Mouse (Mus musculus): ENCODE measurements around the gene Pidd1. TPM values are rescaled to one million over a fixed set of nuclear protein-coding genes. Genes with fewer than 3 reads are reported as not detected.

Gene Pidd1
- polyA plus RNA-seq, 1 experiment from 2014 or later = 15.0 TPM

DNA sequence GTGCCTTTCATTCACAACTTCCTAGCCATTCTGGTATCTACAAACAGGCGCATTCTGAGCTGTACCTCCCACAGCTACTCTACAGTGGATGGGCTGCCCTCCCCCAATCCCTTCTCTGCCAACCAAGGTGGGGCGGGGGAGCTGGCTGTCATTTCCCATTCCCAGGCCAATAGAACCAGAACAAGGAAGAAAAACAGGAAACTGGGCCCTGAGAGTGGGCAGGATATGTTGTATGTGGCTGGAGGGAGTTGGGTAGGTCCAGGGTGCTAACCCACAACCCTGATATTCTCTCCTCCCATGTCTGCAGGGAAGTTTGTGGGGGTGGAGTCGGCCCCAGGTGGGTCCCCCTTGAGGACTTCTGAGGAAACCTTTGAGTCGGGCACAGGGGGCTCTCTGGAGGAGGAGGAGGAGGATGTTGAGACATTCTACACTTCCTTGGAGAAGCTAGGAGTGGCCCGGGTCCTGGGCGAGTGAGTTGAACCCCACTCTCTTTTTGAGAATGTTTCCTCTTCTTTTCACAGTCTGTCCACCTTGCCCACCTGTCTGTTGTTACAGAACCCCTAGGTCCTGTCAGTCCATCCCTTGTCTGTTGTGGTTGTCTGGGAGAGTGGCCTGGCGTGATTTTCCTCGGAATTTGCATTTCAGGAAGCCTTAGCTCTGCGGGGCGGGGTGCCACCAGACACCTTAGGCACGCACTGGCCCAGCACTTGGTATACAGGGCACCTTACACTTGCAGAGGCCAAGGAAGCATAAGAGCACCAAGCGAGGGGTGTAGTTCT lies 20.2 kb upstream of the Pidd1 start:
- peaks cover 42% of the 10 kb centered on the region for H3K4me1 ChIP-seq
- ATAC-seq (ENCODE audit: insufficient number of reproducible peaks, insufficient read depth, low FRiP score, low TSS enrichment) = no peak
- H3K9me3 ChIP-seq = no peaks in the 10 kb centered on the region
- 24% methylated on average over 12 of the region's 12 CpGs for WGBS
- H3K4me2 ChIP-seq (replicated peaks) = peak overlapping the region; percentile 44
- peak overlapping the region; percentile 20; the same call in 1 of the 2 replicates for H3K4me3 ChIP-seq
- H3K27ac ChIP-seq = 0 out of 2 replicates have a peak overlapping the region, but pooled peaks have one; percentile 36
- no peaks in the 10 kb centered on the region for H3K36me3 ChIP-seq
- H3K27me3 ChIP-seq = peaks cover 72% of the 10 kb centered on the region
- peak overlapping the region; percentile 43; the same call in 1 of the 2 replicates for H3K9ac ChIP-seq

DNA sequence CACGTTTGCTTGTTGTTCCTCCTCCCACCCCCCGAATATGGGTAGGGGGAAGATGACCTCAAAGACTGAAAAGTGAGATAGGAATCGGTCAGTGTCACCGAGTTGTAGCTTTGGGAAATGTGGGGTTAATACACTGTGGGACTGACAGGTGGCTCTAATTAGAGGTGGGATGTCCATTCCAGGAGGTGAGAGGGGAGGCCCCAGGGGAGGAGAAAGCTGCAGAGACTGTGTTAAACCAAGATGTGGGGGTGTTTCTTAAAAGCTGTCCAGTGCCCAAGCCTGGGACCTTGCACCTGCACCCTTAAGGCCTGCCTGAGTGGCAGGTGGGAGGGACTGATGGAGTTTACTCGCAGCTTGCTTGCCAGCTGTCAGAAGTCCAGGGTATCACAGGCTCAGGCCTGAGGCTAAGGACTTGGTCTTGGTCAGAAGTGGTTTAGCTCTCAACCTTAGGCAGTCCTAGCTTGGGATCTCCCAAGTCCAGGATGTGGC lies 18.6 kb upstream of the Pidd1 start:
- H3K4me1 ChIP-seq = peaks cover 32% of the 10 kb centered on the region
- H3K27ac ChIP-seq = no peak overlapping the region
- peak overlapping the region; percentile 41; the same call in 1 of the 2 replicates for H3K9ac ChIP-seq
- H3K4me3 ChIP-seq = no peak overlapping the region
- H3K9me3 ChIP-seq = no peaks in the 10 kb centered on the region
- no peak for ATAC-seq (ENCODE audit: insufficient number of reproducible peaks, insufficient read depth, low FRiP score, low TSS enrichment)
- H3K27me3 ChIP-seq = peaks cover 81% of the 10 kb centered on the region
- no peaks in the 10 kb centered on the region for H3K36me3 ChIP-seq
- H3K4me2 ChIP-seq (replicated peaks) = peak overlapping the region; percentile 61
- WGBS = 7% methylated on average over 5 of the region's 5 CpGs

DNA sequence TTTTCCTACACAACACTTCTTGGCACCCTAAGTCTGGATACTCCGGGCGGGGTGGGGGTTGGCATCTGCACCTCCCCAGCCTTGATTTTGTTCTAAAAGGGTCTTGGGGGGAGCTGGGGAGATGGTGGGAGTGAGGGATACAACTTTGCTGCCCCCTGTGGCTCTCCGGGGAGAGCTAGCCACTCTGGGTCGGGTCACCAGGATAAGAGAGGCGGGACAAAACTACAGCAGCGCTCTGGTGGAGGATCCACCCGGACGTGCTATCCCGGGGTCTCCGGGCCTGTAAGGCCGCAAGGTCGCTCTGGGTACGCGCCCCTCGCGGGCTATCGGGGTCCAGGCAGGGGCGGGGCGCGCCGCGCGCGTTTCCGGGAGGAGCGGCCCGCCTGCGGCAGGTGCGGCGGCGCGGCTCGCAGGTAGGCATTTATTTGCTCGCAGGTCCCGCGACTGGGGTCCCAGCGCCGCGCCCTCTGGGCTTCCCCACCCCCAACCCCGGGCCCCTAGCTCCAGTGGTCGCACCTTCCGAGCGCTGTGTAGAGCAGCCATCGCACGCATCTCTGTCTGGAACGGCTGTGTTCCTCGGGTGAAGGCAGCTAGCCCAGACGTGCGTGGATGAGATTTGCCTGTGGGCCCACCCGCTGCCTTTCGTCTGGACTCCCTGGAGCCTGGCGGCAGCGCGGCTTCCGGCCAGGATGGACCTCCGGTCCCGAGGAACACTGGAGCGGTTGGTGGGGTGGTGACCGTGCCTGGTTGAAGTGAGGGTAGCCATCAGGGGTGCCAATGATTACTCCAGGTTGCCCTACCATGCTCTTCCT lies 17.9 kb upstream of the Pidd1 start:
- Histone ChIP-seq H3K36me3 (no peaks in the 10 kb centered on the region), H3K4me2 (replicated peaks) (peak overlapping the region; percentile 61), H3K27ac (no peak overlapping the region), H3K4me1 (peaks cover 32% of the 10 kb centered on the region), H3K4me3 (peak overlapping the region; percentile 35), H3K9me3 (no peaks in the 10 kb centered on the region), H3K9ac (peak overlapping the region; percentile 41; the same call in 1 of the 2 replicates), H3K27me3 (peaks cover 86% of the 10 kb centered on the region)
- 2% methylated on average over 59 of the region's 59 CpGs for WGBS
- no peak for ATAC-seq (ENCODE audit: insufficient number of reproducible peaks, insufficient read depth, low FRiP score, low TSS enrichment)

DNA sequence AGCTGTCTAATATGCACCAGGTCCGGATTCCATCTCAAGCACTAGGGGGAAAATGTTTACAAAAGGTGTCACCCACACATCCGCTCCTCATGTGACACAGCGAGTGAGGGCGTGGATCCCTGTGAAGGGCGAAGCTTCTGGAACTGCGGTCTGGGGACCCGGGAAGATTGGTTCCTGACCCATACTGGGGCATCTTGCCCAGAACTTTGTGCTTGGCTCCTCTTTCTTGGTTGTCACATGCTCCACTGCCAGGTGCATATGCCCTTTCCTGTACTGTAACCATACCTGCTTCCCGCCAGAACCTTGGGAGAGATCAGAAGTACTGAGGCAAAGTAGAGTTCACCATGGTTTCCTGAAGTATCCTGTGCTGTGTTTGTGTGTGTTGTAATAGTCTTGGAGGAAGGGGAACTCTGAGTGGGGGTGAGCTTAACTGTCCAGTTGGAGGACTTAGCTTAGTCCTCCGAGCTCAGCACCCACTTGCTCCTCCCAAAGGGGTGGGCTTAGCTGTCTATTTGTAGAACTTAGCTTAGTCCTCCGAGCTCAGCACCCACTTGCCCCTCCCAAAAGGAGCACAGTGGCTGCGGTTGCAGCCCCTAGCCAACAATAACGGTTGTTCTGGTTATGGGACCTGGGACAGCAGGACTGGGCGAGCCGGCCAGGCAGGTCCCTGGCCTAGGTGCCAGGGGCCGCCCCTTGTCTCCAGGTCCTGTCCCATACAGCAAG lies 16.7 kb upstream of the Pidd1 start, which contains the start of gene Cracr2b:
Gene Cracr2b, plus strand, starts transcription at position 704 of the 723 bp plus-strand sequence.
- no peak within 1 kb of the TSS for H3K27ac ChIP-seq
- ATAC-seq (ENCODE audit: insufficient number of reproducible peaks, insufficient read depth, low FRiP score, low TSS enrichment) = no peak
- H3K27me3 ChIP-seq = peaks cover 80% of the 10 kb centered on the region
- peaks cover 39% of the 10 kb centered on the region for H3K4me1 ChIP-seq
- peak within 1 kb of the TSS; percentile 35 for H3K4me3 ChIP-seq
- no peaks in the 10 kb centered on the region for H3K36me3 ChIP-seq
- H3K4me2 ChIP-seq (replicated peaks) = peak within 1 kb of the TSS; percentile 61
- H3K9me3 ChIP-seq = no peaks in the 10 kb centered on the region
- 61% methylated on average over 15 of the region's 15 CpGs for WGBS
- peak within 1 kb of the TSS; percentile 41; the same call in 1 of the 2 replicates for H3K9ac ChIP-seq

DNA sequence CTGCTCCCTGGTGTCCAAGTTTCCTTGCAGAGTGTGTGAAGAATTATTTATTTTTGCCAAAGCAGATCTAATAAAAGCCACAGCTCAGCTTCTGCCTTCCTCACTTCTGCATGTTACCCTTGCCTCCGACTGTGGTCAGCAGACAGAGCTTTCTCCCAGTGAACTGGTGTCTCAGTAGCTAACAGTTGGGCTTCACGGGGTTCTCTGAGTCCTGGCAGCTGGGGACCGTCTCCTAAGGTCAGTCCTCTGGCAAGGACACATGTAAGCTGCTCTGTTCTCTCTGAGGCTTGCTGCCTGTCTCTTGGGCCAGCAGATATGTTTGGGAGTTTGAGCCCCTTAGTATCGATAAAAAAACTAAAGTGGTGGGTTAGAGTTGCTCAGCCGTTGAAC lies 16.2 kb upstream of the Pidd1 start:
- Histone ChIP-seq H3K36me3 (no peaks in the 10 kb centered on the region), H3K27ac (no peak overlapping the region), H3K9me3 (no peaks in the 10 kb centered on the region), H3K9ac (no peak overlapping the region), H3K4me1 (peaks cover 37% of the 10 kb centered on the region), H3K4me2 (replicated peaks) (no peak overlapping the region), H3K4me3 (no peak overlapping the region), H3K27me3 (peaks cover 74% of the 10 kb centered on the region)
- ATAC-seq (ENCODE audit: insufficient number of reproducible peaks, insufficient read depth, low FRiP score, low TSS enrichment) = no peak
- WGBS = 67% methylated on average over 5 of the region's 5 CpGs

DNA sequence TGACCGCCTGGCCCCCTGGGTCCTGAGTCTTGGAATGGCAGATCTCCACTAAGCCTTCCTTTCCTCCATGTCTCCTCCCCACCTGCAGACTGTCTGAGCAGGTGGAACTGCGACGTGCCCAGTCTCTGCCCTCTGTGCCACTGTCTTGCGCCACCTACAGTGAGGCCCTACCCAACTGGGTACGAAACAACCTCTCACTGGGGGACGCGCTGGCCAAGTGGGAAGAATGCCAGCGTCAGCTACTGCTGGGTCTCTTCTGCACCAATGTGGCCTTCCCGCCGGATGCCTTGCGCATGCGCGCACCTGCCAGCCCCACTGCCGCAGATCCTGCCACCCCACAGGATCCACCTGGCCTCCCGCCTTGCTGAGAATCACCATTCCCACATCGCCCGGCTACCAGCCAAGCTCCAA lies 15.5 kb upstream of the Pidd1 start:
- Histone ChIP-seq H3K9ac (no peak overlapping the region), H3K4me1 (peaks cover 30% of the 10 kb centered on the region), H3K36me3 (no peaks in the 10 kb centered on the region), H3K4me3 (no peak overlapping the region), H3K9me3 (no peaks in the 10 kb centered on the region), H3K4me2 (replicated peaks) (no peak overlapping the region), H3K27ac (no peak overlapping the region), H3K27me3 (peaks cover 67% of the 10 kb centered on the region)
- WGBS = 87% methylated on average over 17 of the region's 17 CpGs
- no peak for ATAC-seq (ENCODE audit: insufficient number of reproducible peaks, insufficient read depth, low FRiP score, low TSS enrichment)

DNA sequence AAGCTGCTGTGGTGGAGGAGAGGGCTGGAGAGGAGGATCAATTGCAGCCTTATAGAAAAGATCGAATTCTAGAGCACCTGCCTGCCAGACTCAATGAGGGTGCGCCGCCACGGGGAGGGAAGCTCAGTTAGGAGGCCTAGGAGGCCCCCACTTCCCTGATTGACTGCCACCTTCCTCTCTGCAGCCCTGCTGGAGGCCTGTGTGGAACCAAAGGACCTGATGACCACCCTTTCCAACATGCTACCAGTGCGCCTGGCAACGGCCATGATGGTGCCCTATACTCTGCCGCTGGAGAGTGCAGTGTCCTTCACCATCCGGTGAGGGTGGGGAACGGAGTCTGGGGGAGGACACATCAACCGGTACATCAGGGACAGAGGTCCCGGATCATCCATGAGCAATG lies 14.8 kb upstream of the Pidd1 start:
- Histone ChIP-seq H3K36me3 (no peaks in the 10 kb centered on the region), H3K4me1 (peaks cover 26% of the 10 kb centered on the region), H3K27ac (no peak overlapping the region), H3K4me3 (no peak overlapping the region), H3K9me3 (no peaks in the 10 kb centered on the region), H3K27me3 (peaks cover 61% of the 10 kb centered on the region), H3K9ac (no peak overlapping the region), H3K4me2 (replicated peaks) (no peak overlapping the region)
- ATAC-seq (ENCODE audit: insufficient number of reproducible peaks, insufficient read depth, low FRiP score, low TSS enrichment) = no peak
- WGBS = 92% methylated on average over 11 of the region's 11 CpGs

DNA sequence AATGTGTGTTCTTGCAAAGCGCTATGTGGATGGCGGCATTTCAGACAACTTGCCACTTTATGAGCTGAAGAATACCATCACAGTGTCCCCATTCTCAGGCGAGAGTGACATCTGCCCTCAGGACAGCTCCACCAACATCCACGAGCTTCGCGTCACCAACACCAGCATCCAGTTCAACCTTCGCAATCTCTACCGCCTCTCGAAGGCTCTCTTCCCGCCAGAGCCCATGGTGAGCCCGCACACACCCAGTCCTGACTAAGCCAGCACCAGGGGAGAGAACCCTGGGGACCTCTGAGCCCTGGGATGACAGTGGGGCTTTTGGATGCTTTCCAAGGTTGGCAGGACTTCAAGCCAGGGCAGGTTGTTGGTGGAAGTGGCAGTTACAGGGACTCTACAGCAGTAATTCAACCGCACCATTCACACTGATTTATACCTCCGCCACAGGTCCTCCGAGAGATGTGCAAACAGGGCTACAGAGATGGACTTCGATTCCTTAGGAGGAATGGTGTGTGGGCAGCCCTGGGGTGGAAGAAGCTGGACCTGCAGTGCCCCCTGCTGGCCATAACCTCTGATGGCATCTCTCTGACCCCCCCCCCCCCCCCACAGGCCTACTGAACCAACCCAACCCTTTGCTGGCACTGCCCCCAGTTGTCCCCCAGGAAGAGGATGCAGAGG lies 14.3 kb upstream of the Pidd1 start:
- H3K9ac ChIP-seq = no peak overlapping the region
- H3K4me2 ChIP-seq (replicated peaks) = no peak overlapping the region
- H3K9me3 ChIP-seq = no peaks in the 10 kb centered on the region
- no peak overlapping the region for H3K27ac ChIP-seq
- no peak for ATAC-seq (ENCODE audit: insufficient number of reproducible peaks, insufficient read depth, low FRiP score, low TSS enrichment)
- peaks cover 56% of the 10 kb centered on the region for H3K27me3 ChIP-seq
- H3K36me3 ChIP-seq = no peaks in the 10 kb centered on the region
- peaks cover 25% of the 10 kb centered on the region for H3K4me1 ChIP-seq
- 71% methylated on average over 15 of the region's 15 CpGs for WGBS
- H3K4me3 ChIP-seq = no peak overlapping the region

DNA sequence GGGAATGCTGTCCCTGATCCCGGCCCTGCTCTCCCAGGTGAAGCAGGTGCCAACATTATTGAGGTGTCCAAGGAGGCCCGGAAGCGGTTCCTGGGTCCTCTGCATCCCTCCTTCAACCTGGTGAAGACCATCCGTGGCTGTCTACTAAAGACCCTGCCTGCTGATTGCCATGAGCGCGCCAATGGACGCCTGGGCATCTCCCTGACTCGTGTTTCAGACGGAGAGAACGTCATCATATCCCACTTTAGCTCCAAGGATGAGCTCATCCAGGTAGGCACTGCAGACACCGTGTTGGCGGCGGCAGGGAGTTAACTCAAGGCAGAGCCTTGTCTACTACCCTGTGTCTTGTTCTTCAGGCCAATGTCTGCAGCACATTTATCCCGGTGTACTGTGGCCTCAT lies 13.4 kb upstream of the Pidd1 start:
- no peak overlapping the region for H3K9ac ChIP-seq
- peaks cover 47% of the 10 kb centered on the region for H3K27me3 ChIP-seq
- WGBS = 90% methylated on average over 14 of the region's 14 CpGs
- no peak overlapping the region for H3K4me3 ChIP-seq
- peaks cover 22% of the 10 kb centered on the region for H3K4me1 ChIP-seq
- H3K27ac ChIP-seq = no peak overlapping the region
- no peak for ATAC-seq (ENCODE audit: insufficient number of reproducible peaks, insufficient read depth, low FRiP score, low TSS enrichment)
- no peak overlapping the region for H3K4me2 ChIP-seq (replicated peaks)
- no peaks in the 10 kb centered on the region for H3K9me3 ChIP-seq
- H3K36me3 ChIP-seq = peaks cover 2% of the 10 kb centered on the region

DNA sequence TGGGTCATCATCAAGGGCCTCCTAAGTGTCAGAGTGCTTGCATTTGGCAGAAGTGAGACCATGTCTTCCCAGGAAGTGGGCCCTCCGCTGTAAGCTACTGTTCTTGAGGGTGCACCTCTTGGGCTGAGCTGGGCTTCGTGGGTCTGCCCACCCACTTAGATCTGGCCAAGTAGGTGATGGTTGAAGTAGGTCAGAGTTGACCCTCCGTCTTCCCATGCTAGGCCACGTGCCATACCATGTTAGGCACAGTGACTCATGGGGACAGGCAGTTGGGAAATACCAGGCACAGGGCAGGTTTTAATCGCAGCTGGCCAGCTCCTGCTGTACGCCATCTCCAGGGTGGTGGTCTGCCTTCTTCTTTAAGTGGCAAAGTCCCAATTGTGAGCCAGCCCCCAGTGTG lies 12.9 kb upstream of the Pidd1 start:
- H3K4me3 ChIP-seq = no peak overlapping the region
- no peak overlapping the region for H3K9ac ChIP-seq
- H3K9me3 ChIP-seq = no peaks in the 10 kb centered on the region
- H3K27ac ChIP-seq = no peak overlapping the region
- 86% methylated on average over 6 of the region's 6 CpGs for WGBS
- H3K4me1 ChIP-seq = peaks cover 17% of the 10 kb centered on the region
- H3K36me3 ChIP-seq = peaks cover 7% of the 10 kb centered on the region
- ATAC-seq (ENCODE audit: insufficient number of reproducible peaks, insufficient read depth, low FRiP score, low TSS enrichment) = no peak
- H3K27me3 ChIP-seq = peaks cover 42% of the 10 kb centered on the region
- no peak overlapping the region for H3K4me2 ChIP-seq (replicated peaks)
